ENCODE assay signal across 22 mouse cellular contexts in genomic region chr4:125191680-125192079, GRCm38 (mm10).
DNase-seq lines count a peak whose midpoint lies in the region; ATAC-seq and TF ChIP-seq lines count a peak whose summit lies in the region.
"Had no signal": no experiment of that assay in that cellular context is flagged by ENCODE, and none has a peak within 500 bp of the region (broad histone marks: within the 10 kb centered on the region; RNA-seq: fewer than 3 reads in every experiment).

No protein-coding gene starts in this region.

- no peak overlapping the region for H3K4me2 ChIP-seq in forebrain, embryonic 13.5 days
- H3K4me2 ChIP-seq in forebrain, embryonic 11.5 days (ENCODE audit: low read depth, low read length, severe bottlenecking) = no peak overlapping the region
- no peak overlapping the region for H3K4me2 ChIP-seq in forebrain, embryonic 16.5 days (ENCODE audit: low read length)
- H3K4me2 ChIP-seq: heart, embryonic 12.5 days; hindbrain, embryonic 14.5 days; intestine, embryonic 15.5 days; liver, embryonic 11.5 days had no signal

- no peaks in the 10 kb centered on the region for H3K36me3 ChIP-seq in forebrain, embryonic 13.5 days (ENCODE audit: poor library complexity, severe bottlenecking)
- H3K36me3 ChIP-seq in forebrain, embryonic 11.5 days (ENCODE audit: control insufficient read depth, insufficient read depth, low read length) = no peaks in the 10 kb centered on the region
- H3K36me3 ChIP-seq in E14TG2a.4 (ENCODE audit: insufficient read depth, low read length) = no peaks in the 10 kb centered on the region
- no peaks in the 10 kb centered on the region for H3K36me3 ChIP-seq in forebrain, embryonic 16.5 days (ENCODE audit: control insufficient read depth, insufficient read depth)
- H3K36me3 ChIP-seq: embryonic facial prominence, embryonic 10.5 days; G1E; heart, embryonic 12.5 days; intestine, embryonic 15.5 days had no signal

- H3K27me3 ChIP-seq in forebrain, embryonic 13.5 days = peaks cover 15% of the 10 kb centered on the region
- H3K27me3 ChIP-seq in forebrain, embryonic 11.5 days (ENCODE audit: control insufficient read depth, insufficient read depth, low read length) = 0 out of 2 replicates have a peak, but pooled peaks cover 3% of the 10 kb centered on the region
- 0 out of 2 replicates have a peak, but pooled peaks cover 12% of the 10 kb centered on the region for H3K27me3 ChIP-seq in E14TG2a.4 (ENCODE audit: insufficient read depth, low read length)
- no peaks in the 10 kb centered on the region for H3K27me3 ChIP-seq in forebrain, embryonic 16.5 days (replicated peaks; ENCODE audit: control insufficient read depth, insufficient read depth, low read length)

- H3K9me3 ChIP-seq in forebrain, embryonic 13.5 days (replicated peaks) = no peaks in the 10 kb centered on the region
- H3K9me3 ChIP-seq in forebrain, embryonic 11.5 days (ENCODE audit: control insufficient read depth, low read length) = no peaks in the 10 kb centered on the region
- no peaks in the 10 kb centered on the region for H3K9me3 ChIP-seq in E14TG2a.4 (ENCODE audit: low read length)
- no peaks in the 10 kb centered on the region for H3K9me3 ChIP-seq in forebrain, embryonic 16.5 days (ENCODE audit: control insufficient read depth, low read length)
- H3K9me3 ChIP-seq: embryonic facial prominence, embryonic 10.5 days; heart, embryonic 12.5 days; intestine, embryonic 15.5 days had no signal

- H3K27ac ChIP-seq in forebrain, embryonic 13.5 days = peak overlapping the region; percentile 70; the same call in 1 of the 2 replicates
- no peak overlapping the region for H3K27ac ChIP-seq in forebrain, embryonic 11.5 days (ENCODE audit: low read depth, low read length)
- peak overlapping the region; percentile 74 for H3K27ac ChIP-seq in forebrain, embryonic 16.5 days (ENCODE audit: low read length)
- H3K27ac ChIP-seq: embryonic facial prominence, embryonic 10.5 days; hindbrain, embryonic 14.5 days; intestine, embryonic 15.5 days had no signal

- no peak for DNase-seq in forebrain, embryonic 11.5 days (ENCODE audit: low spot score)
- peak; percentile 15 to 23 for DNase-seq in right cerebral cortex, adult 2 months (ENCODE audit: low spot score in 2 of 2)
- DNase-seq in gastrocnemius, postnatal 14 days = no peak
- no peak for DNase-seq in adipocyte (ENCODE audit: low spot score)
- no peak for DNase-seq in spleen, postnatal 14 days (ENCODE audit: low spot score in 2 of 2)
- DNase-seq: heart, adult 11 months; kidney, postnatal 36 days; lung, adult 18-20 months; lung, postnatal 14 days; thymus, postnatal 36 days had no signal

- no peak overlapping the region for H3K4me3 ChIP-seq in forebrain, embryonic 13.5 days
- H3K4me3 ChIP-seq in forebrain, embryonic 11.5 days (ENCODE audit: low read depth, low read length) = no peak overlapping the region
- H3K4me3 ChIP-seq in E14TG2a.4 (replicated peaks; ENCODE audit: low read length) = peak overlapping the region; percentile 49; the same call in 1 of the 2 replicates
- H3K4me3 ChIP-seq in forebrain, embryonic 16.5 days (replicated peaks; ENCODE audit: low read length) = no peak overlapping the region
- H3K4me3 ChIP-seq: embryonic facial prominence, embryonic 10.5 days; heart, embryonic 12.5 days; intestine, embryonic 15.5 days; myocyte had no signal

- WGBS in forebrain, embryonic 13.5 days = 80% methylated on average over 9 of the region's 9 CpGs
- 85% methylated on average over 9 of the region's 9 CpGs for WGBS in forebrain, embryonic 11.5 days
- 71% methylated on average over 9 of the region's 9 CpGs for WGBS in forebrain, embryonic 16.5 days

- intact Hi-C loops in gastrocnemius, postnatal 14 days (cut with DNase I; ENCODE audit: low total_unique reads) = no loop called here

- ATAC-seq in forebrain, embryonic 13.5 days = no peak
- no peak for ATAC-seq in forebrain, embryonic 11.5 days (replicated peaks; ENCODE audit: low FRiP score)
- ATAC-seq in forebrain, embryonic 16.5 days = no peak
- ATAC-seq: activated CD4-positive, CD25-positive, alpha-beta regulatory T cell, adult 4 months; CD4-positive, CD25-positive, alpha-beta regulatory T cell, adult 4 months; intestine, embryonic 15.5 days had no signal

- peaks cover 38% of the 10 kb centered on the region for H3K4me1 ChIP-seq in forebrain, embryonic 13.5 days
- peaks cover 7% of the 10 kb centered on the region for H3K4me1 ChIP-seq in forebrain, embryonic 11.5 days (replicated peaks; ENCODE audit: control insufficient read depth, insufficient read depth, low read length)
- peaks cover 78% of the 10 kb centered on the region for H3K4me1 ChIP-seq in E14TG2a.4 (replicated peaks; ENCODE audit: low read depth, low read length)
- H3K4me1 ChIP-seq in forebrain, embryonic 16.5 days (replicated peaks; ENCODE audit: control insufficient read depth, insufficient read depth, low read length) = peaks cover 33% of the 10 kb centered on the region
- H3K4me1 ChIP-seq: heart, embryonic 12.5 days; intestine, embryonic 15.5 days had no signal

- H3K9ac ChIP-seq in forebrain, embryonic 13.5 days = no peak overlapping the region
- H3K9ac ChIP-seq in forebrain, embryonic 11.5 days (ENCODE audit: low read length) = no peak overlapping the region
- H3K9ac ChIP-seq in forebrain, embryonic 16.5 days (replicated peaks; ENCODE audit: low read depth, low read length) = no peak overlapping the region
- H3K9ac ChIP-seq: heart, embryonic 12.5 days; hindbrain, embryonic 14.5 days; intestine, embryonic 15.5 days had no signal

- TF ChIP-seq CTCF in E14TG2a.4 (conservative IDR thresholded peaks at IDR 0.05; ENCODE audit: low read length) = no peak

Comparison
In these comparisons a context has a peak if more than half of its experiments do, and no peak if none do; other contexts are left out.
1. DNase-seq: peak in right cerebral cortex, adult 2 months (2 of 2); none in forebrain, embryonic 11.5 days (single experiment), gastrocnemius, postnatal 14 days (single experiment), adipocyte (single experiment) and spleen, postnatal 14 days (0 of 2).